Mouse (Mus musculus) heart, postnatal 14 days (tissue): Measurements from ENCODE around the gene Lce1k. TPM values are rescaled to one million over a fixed set of nuclear protein-coding genes. Genes with fewer than 3 reads are reported as not detected.
"Not testable (repeated sequence)": the region's sequence is repeated elsewhere in the genome, so short reads cannot be mapped to it uniquely, and the experiment has no call there.

Experiments
- DNase-seq, 2 experiments: peaks; one replicate each; pipeline ENCODE4 v3.0.0; 2021 to 2022
- intact Hi-C: fragments of 180-260 bp; cut with DNase I; formaldehyde crosslinking; loops from one replicate; pipeline ENCODE4 v1.15.1; 2025
- long read RNA-seq, 2 experiments: library from polyadenylated mRNA; stranded (forward); transcript quantifications; one replicate each; pipeline ENCODE4 v2.0.0; 2021
- total RNA-seq, 2 experiments: library from RNA; stranded (reverse); gene quantifications; 2 replicates each; pipeline ENCODE4 v1.2.3; 2021

Lce1k gene
- not detected for total RNA-seq
- long read RNA-seq, experiment 1 = 0 reads
- long read RNA-seq, experiment 2 = 0 reads

GRCm38 (mm10) chr3:92807791-92808190 lies at the start of gene Lce1k:
Gene Lce1k, minus strand, starts transcription at chr3:92807891.
- DNase-seq = no peak
- intact Hi-C loops = no loop called here

GRCm38 (mm10) chr3:92851186-92851585 lies 43.5 kb upstream of the Lce1k start, which contains the start of gene Lce1l:
Gene Lce1l, minus strand, starts transcription at chr3:92851286.
- no peak for DNase-seq
- intact Hi-C loops = no loop called here

- intact Hi-C loops = no loop called here
- DNase-seq = no peak
Measured at GRCm38 (mm10) chr3:92827108-92827507, 19.4 kb upstream of the Lce1k start, which contains the start of gene Kprp. Gene Kprp, minus strand, starts transcription at chr3:92827247.

DNA sequence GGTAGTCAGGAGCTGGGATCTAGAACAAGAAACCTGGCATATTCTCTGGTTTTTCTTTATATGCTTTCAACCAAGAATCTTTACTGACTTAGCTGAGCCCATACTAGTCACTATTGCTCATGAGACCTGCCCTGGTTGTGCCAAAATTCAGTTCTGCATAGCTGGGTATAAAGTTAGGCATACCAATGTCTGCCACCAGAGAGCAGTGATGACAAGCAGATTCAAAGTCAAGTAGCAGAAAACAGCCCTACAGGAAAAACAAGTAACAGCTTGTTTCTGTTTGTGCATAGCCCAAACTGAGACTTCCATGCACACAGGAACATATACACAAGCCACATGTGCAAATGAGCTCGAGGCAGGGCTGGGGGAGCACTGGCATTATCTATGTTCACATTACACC lies 18.1 kb upstream of the Lce1k start:
- intact Hi-C loops = no loop called here
- no peak for DNase-seq

DNA sequence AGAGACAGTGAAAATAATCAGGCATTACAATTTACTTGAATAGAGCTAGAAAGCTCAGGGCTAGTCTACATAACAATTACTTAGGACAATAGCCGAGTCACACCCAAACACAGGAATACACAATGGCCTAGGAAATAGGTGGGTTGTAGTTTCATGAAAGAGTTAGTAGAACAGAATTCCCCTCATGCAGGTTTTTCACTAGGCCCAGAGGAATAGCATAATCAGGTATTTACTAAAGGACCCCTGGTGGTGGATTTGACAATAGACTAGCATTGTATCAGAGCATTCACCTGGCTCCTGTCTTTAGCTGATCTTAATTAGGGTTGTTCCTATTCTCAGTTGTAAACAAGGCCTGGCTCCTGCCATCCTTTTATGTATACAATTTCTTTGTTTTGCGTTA lies 8.3 kb upstream of the Lce1k start:
- intact Hi-C loops = not testable (repeated sequence)

GRCm38 (mm10) chr3:92815581-92815980 lies 7.9 kb upstream of the Lce1k start:
- no peak for DNase-seq
- intact Hi-C loops = no loop called here

More for the DNA sequence above, 8.3 kb upstream of the Lce1k start:
- DNase-seq = not testable (repeated sequence)

DNA sequence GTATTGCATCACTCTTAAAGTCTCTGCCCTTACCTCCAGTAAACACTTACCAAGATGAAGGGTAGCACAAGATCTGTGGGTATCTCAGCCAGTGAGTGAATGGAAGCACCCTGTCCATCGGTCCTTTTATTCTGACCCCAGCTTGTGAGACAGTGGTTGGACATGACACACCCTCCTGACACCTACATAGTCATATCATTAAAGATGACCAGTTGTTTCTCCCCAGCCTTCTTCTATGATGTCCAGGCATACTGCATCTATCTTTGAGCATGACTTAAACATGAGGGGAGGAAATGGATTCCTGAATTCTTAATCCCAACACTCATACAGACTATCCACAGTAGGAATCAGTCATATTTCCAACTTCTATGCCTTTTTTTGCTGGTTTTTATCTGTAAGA lies 17.3 kb downstream of the Lce1k start, which contains the start of gene Lce1j:
Gene Lce1j (minus strand): TSS at position 101 of the 400 bp plus-strand sequence.
- DNase-seq = no peak
- intact Hi-C loops = no loop called here

- intact Hi-C loops = no loop called here
- no peak for DNase-seq
Measured at GRCm38 (mm10) chr3:92778799-92779198, 28.9 kb downstream of the Lce1k start, which contains the start of gene Lce1i. Gene Lce1i, minus strand, starts transcription at chr3:92778899.

- no peak for DNase-seq
- intact Hi-C loops = no loop called here
Measured at GRCm38 (mm10) chr3:92771573-92771972, 36.1 kb downstream of the Lce1k start.

DNA sequence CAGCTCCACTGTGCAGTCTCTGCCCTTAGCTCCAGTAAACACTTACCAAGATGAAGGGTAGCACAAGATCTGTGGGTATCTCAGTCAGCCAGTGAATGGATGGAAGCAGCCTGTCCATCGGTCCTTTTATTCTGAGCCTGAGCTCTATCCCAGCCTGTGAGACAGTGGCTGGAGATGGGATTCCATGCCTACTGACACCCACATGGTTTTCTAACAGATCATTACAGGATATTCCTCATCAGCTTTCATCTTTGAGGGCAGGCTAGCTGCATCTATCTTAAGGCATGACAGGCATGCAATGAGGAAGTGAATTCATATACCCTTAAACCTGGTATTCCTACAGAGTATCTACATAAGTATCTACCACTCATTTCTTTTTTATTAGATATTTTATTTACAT lies 42.7 kb downstream of the Lce1k start, which contains the start of gene Lce1h:
Gene Lce1h (minus strand): TSS at position 101 of the 400 bp plus-strand sequence.
- intact Hi-C loops = no loop called here
- no peak for DNase-seq

Other genes starting within 250 kb of the Lce1k start
- gene Ivl, start 234.2 kb downstream of the Lce1k start, total RNA-seq = not detected
- gene Smcp, start 218.9 kb downstream of the Lce1k start, total RNA-seq = not detected
- not detected for gene 2210017I01Rik, start 200.4 kb downstream of the Lce1k start, total RNA-seq
- not detected for gene Lce6a, start 186.2 kb downstream of the Lce1k start, total RNA-seq
- gene Lce1a1, start 159.6 kb downstream of the Lce1k start, total RNA-seq = not detected
- gene Lce1b, start 151.0 kb downstream of the Lce1k start, total RNA-seq = not detected
- gene Lce1a2, start 137.6 kb downstream of the Lce1k start, total RNA-seq = not detected
- not detected for gene Lce1c, start 128.6 kb downstream of the Lce1k start, total RNA-seq
- not detected for gene Lce1d, start 120.7 kb downstream of the Lce1k start, total RNA-seq
- gene Lce1e, start 98.8 kb downstream of the Lce1k start, total RNA-seq = not detected
- not detected for gene Lce1f, start 87.5 kb downstream of the Lce1k start, total RNA-seq
- not detected for gene Gm38119, start 68.8 kb downstream of the Lce1k start, total RNA-seq
- not detected for gene Lce1g, start 55.6 kb downstream of the Lce1k start, total RNA-seq
- not detected for gene Lce1h, start 42.8 kb downstream of the Lce1k start, total RNA-seq
- not detected for gene Lce1i, start 29.0 kb downstream of the Lce1k start, total RNA-seq
- gene Lce1j, start 17.4 kb downstream of the Lce1k start, total RNA-seq = not detected
- not detected for gene Kprp, start 19.4 kb upstream of the Lce1k start, total RNA-seq
- gene Lce1l, start 43.4 kb upstream of the Lce1k start, total RNA-seq = not detected
- not detected for gene 2310050C09Rik, start 62.3 kb upstream of the Lce1k start, total RNA-seq
- not detected for gene Lce3a, start 118.3 kb upstream of the Lce1k start, total RNA-seq
- gene Lce3b, start 125.1 kb upstream of the Lce1k start, total RNA-seq = not detected
- gene Lce3c, start 136.6 kb upstream of the Lce1k start, total RNA-seq = not detected
- not detected for gene Lce3d, start 149.5 kb upstream of the Lce1k start, total RNA-seq
- not detected for gene Lce3e, start 159.2 kb upstream of the Lce1k start, total RNA-seq
- gene Lce3f, start 184.3 kb upstream of the Lce1k start, total RNA-seq = not detected
- gene Crct1, start 207.8 kb upstream of the Lce1k start, total RNA-seq = not detected
- gene Lce1m, start 211.2 kb upstream of the Lce1k start, total RNA-seq = not detected